Mouse (Mus musculus): ENCODE measurements around the gene 2410004B18Rik.
"Not testable (repeated sequence)": the region's sequence is repeated elsewhere in the genome, so short reads cannot be mapped to it uniquely, and the experiment has no call there.

Gene 2410004B18Rik

DNA sequence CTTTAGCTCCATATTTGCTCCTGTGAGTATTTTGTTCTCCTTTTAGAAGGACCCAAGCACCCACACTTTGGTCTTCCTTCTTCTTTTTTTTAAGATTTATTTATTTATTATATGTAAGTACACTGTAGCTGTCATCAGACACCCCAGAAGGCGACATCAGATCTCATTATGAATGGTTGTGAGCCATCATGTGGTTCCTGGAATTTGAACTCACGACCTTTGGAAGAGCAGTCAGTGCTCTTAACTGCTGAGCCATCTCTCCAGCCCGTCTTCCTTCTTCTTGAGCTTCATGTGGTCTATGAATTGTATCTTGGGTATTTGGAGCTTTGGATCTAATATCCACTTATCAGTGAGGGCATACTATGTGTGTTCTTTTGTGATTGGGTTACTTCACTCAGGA, 27.8 kb downstream of the 2410004B18Rik start:
- not testable (repeated sequence) for DNase-seq (ENCODE audit: low spot score)

DNA sequence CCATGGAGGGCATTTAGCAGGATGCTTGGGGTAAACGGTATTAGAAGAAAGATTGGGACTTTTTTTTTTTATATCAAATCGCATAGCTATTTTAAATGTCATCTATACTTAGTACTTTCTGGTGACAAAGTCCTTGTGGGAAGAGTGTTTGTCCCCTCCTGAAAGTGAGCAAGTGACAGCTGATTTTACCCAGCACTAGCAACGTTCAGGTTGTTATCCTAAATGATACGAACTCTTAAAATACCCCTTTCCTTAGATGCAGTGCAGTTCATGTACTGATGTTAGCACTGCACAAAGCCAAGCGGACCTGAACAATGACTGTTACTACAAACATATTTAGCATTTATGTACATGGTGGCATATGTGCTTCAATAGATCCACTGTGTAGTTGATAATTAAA, 29.0 kb downstream of the 2410004B18Rik start:
- no peak for DNase-seq (ENCODE audit: low spot score)

DNA sequence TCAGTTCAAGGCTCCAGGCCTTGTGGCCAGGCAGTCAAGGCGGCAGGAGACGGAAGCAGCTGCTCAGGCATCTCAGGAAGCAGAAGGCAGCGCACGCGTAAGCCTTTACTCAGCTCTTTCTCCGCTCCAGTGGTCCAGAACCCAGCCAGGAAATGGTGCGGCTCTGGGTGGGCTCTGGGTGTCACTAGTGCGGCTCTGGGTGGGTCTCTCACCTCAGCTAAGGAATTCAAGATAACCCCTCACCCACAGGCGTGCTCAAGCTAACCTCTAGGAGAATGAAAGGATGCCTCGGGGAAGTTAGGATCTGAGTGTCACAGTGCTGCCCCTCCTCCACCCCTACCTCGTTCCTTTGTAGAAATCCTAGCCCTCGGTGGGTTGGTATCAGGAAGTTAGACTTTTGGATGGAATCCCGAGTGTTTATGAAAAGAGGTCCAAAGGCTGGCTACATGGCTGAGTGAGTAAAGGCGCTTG, 31.3 kb downstream of the 2410004B18Rik start:
- DNase-seq (ENCODE audit: low spot score), result no peak

DNA sequence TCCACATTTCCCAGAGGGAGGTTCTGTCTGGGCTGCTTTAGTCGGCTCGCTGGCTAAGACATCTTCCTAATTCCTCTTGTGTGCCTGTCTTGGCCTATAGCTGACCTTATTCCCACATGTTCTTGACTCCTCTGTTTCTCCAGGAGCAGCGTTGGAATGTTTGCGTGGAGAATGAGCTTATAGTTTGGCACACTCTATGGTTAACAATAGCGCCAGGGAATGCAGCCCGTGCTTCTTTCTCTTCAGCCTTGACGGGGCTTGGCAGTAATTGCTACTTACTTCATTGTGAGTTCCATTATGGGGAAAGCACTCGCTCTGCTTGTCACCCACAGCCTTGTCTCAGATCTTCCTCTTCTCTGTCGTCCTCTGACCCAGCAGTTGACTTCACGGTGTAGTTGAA, 33.7 kb downstream of the 2410004B18Rik start:
- DNase-seq (ENCODE audit: low spot score), result no peak

DNA sequence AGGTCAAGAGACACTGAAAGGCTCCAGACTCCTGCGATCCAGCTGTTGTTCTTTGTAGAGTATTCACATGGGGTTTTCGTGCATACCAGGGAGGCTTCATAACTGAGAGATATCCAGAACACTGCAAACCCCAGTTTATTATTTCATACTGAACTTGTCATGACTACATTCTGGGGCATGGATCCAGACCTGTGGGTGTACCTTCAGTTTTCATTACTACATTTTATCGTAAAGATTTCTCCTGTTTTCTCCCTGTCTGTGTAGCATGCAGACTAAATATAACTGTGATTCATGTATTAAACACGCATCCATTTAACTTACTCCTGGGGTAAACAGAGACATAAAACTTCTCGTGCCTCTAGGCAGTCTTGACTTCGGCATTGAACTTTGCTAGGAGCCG, 37.2 kb downstream of the 2410004B18Rik start:
- DNase-seq (ENCODE audit: low spot score), result no peak

DNA sequence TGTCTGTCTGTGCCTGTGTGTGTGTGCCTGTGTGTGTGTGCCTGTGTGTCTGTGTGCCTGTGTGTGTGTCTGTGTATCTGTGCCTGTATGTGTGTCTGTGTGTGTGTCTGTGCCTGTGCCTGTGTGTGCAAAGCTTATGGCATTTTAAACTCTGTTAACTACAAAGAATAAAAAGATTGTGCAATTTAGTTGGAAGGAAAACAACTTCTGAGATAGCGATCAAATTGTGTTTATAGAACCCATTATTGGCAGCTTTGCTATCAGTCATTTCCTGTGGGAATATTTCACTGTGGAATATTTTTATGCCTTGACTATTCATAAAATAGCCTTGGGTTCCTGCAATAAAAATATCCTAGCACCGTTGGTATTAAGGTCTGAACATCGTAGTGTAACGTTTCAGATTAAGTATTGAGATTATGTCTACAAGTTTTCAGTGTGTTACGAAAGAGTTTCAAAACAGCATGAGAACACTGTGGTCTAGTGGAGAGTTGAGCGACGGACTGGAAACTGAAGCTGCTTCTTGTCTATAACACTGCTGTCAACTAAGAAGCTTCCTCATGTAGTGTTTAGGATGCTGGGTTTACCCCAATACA, 47.6 kb downstream of the 2410004B18Rik start:
- DNase-seq (ENCODE audit: low spot score), result no peak

DNA sequence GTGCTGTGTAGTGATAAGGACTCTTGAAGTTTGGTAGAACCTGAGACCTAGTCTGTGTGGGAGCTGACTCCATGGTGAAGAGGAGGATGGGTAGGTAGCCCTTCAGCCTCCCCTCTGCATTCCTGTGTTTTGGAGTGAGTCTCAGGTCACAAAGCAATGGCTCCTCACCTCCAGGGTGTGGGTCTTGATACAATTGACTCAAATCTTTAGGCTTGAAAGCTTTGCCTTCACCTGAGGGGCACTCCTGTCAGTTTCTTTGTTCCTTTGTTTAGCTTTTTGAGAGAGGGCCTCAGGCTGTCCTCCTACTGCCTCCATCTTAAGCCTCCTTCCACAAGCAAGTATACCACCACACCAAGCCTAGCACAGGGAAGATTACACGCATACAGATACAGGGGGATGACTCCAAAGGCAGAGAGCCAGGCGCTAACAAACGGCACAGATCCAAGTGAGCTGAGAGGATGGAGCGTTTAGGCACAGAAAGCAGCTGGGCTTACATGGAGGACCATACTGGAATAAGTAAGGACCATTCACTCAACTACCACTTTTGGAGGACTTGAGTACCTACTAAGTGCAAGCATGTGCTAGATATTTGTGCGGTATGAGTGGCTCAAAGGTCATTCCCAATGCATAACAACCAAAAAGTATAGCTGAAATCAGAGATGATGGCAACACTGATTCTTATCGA, 48.6 kb downstream of the 2410004B18Rik start:
- DNase-seq (ENCODE audit: low spot score), result no peak

DNA sequence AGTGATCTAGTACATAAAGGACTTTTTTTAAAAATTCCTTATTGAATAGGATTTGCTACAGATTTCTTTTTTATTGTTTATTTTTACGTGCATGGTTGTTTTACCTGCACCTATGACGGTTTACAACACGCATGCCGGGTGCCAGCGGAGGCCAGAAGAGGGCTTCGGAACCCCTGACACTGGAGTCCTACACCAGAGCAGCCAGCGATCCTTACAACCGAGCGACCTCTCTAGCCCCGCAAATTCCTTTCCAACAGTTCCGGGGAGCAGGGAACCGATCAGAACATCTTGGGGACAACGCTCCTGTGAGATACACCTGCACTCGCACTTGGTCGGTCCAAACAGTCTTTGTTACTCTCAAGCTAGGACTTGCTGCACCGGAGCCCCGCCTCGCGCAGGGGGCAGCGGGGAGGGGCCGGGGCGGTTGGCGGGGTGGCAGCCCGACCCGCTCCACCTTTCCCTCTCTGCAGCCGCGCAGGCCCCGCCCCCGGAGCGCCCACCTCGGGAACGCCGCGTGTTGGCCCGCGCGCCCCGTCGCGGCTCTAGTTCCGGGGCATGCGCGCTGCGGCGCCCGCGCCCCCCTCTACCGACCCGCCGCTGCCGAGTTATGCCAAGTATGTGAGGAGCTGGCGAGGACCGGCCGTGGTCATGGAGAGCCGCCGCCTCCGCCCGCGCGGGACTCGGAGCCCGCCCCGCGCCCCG, 49.6 kb downstream of the 2410004B18Rik start, which contains the start of gene Syde2:
Syde2 (plus strand) TSS at position 603 of the 702 bp plus-strand sequence.
- DNase-seq (ENCODE audit: low spot score), result peak; percentile 82

DNA sequence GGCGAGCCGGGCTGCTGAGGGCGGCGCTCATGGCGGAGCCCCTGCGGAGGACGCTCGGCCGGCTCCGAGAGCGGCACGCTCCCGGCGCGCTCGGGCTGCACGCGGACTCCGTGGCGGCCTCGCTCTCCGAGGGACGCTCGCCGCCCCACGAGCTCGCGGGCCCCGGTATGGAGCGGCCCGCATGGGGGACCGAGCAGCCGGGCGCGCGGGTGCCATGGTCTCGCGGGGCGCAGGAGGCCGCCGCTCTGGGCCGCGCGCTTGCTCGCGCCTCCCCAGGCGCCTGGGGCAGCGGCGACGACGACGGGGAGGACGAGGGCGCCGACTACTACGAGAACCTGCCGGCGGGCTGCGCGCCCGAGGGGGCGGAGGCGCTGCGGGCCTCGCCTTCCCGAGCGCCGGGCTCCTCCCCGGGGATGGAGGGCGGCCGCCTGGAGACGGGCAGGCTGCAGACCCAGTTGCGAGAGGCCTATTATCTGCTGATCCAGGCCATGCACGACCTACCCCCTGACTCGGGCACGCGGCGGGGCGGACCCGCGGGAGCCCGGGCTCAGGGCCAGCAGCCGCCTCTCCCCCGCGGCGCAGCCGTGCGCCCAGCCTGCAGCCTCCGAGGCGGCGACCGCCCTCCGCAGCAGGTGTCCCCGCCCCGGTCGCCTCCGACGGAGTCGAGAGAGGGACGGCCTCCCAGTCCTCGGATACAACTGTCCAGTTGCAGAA, 50.3 kb downstream of the 2410004B18Rik start:
- DNase-seq (ENCODE audit: low spot score), result peak; percentile 79

DNA sequence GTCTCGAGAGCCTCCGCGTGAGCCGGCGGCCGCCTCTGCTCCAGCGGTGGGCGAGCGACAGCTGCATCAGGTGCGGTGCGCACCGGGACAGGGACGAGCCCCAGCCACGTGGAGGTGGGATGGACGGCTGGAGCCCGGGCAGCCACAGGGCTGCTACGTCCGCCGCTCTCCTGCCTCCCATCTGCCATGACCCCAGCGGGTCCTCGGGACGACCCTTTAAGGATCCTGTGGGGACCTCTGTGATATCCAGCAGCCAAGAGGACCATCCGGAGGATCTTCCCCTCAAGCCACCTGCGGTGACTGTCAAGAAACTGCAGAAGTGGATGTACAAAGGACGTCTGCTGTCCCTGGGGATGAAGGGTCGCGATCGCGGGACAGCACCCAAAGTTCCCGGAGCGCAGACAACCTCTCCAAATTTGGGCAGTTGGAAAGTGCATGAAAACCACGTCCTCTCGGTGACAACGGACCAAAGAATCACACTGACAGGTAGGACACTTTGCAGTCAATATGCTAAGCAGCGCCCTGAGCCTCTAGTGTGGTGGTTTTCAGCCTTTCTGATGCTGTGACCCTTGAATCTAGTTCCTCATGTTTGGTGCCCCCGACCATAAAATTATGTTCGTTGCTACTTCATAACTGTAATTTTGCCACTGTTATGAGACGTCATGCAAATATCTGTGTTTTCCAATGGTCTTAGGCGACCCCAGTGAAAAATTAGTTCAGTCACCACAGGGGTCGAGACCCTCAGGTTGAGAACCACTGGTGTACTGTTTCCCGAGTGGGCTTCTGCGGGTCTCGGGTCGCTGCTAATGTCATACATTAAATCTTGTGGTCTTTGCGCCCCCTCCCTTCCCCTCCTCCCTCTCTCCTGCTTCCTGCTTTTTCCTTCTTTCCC, 51.1 kb downstream of the 2410004B18Rik start:
- no peak for DNase-seq (ENCODE audit: low spot score)

DNA sequence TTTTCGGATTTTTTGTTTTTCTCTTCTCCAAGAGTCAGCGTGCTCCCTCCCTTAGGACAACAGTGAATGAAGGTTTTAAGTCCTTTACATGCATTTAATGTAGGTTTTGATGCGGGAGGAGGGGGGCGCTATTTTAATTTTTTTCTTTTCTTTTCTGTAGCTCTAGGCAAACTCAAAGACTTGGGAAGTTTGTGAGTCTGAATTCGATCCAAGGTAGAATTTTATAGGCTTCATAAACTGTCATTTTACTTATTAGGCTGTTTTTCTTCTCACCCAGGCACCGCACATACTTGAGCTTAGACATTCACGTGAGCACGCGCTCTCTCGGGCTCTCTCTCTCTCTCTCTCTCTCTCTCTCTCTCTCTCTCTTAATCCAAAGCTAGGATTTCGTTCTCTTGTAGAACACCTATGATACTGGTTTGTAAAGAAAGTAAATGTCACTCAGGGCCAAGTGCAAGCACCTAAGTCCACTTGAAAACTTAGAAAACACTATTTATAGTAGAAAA, 51.8 kb downstream of the 2410004B18Rik start:
- DNase-seq (ENCODE audit: low spot score), result no peak

DNA sequence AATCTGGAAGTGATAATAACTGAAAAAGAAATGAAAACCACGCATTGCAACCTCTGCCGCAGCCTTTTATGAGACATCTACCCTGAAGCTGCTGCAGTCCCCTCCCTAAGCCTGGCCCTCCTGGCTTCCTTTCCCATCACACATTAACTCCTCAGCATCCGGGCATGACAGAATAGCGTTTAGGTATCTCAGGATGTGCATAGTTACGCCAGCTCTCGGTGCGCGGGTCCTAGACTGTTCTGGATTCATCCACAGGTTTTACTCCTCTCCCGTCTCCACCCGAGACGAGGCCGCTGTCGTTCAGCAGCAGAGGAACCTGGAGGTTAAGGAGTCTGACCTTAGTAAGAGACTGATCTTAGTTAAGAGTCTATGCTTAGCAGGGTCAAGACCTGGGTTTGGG, 53.3 kb downstream of the 2410004B18Rik start:
- DNase-seq (ENCODE audit: low spot score), result no peak

DNA sequence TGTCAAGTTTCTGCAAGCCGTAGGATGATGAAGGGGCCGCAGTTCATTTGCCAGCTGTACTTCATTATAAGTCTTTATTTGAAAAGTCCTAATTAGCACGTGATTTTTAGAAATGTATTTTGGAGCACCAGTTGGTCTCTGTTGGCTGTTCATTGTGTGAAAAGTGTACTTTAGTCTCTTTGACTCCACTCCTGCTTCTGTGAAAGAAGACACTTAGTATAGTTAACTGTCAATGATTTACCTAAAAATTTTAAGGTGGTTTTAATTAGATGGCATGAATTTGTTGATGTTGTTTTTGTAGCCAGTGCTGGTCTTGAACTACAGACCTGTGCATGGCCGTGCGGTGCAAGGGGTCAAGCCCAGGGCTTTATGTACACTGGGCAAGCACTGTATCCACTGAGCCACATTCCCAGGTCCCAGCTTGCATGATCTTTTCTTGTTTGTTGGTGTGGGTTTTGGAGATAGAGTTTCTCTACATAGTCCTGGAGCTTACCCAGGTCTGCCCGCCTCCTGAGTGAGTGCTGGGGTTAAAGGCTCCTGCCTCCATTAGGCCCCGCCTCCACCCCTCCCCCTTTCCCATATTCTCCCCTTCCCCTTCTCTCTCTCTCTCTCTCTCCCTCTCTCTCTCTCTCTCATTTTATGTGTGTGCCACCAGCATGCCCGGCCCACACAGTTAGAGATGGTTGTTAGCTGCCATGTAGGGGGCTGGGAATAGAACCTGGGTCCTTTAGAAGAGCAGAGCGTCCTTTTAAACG, 54.3 kb downstream of the 2410004B18Rik start:
- no peak for DNase-seq (ENCODE audit: low spot score)

DNA sequence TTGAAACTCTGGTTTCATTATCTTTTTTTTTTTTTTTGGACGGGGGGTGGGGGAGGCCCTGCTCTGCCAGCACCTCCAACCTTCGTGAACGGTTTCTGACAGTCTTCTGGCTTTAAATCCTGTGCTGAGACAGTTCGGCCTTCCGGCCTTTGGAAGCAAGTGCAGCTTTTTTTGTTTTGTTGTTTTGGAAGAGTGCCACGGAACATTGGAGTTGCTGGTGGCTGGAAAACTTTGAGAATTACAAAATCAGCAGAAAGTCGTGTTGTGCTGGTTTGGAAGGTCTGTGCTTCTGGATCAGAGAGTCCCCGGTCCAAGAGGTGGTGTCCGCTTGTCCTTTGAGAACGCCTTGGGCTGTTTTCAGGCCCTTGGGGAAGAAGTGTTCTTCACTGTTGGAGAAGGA, 55.0 kb downstream of the 2410004B18Rik start:
- peak; percentile 29 for DNase-seq (ENCODE audit: low spot score)

DNA sequence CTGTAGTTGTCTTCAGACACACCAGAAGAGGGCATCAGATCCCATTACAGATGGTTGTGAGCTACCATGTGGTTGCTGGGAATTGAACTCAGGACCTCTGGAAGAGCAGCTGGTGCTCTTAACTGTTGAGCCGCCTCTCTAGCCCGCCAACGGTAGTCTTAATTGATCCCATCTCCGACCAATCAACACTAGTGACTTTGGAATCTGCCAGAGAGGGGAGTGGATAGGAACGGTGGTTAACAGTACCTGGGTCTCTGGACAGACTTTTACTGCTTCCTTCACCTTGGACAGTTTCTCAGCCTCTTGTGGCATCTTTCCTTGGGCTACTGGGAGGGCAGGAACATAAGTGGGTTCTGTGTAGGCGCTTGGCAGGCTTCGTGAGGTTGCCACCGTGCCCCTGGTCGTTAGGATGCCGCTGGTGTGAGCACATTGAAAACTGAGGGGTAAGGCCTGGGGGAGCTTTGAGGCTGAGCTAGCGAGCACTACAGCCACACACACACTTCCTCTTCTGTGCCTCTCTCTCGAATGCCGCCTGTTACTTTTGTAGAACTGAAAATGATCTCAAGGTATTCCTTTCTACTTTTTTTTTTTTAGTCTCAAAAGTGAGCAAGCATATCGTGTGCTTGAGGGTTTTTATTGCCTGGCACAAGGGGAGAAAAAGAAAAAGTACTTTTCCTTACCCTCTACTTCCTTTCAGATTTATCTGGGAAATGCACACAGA, 55.8 kb downstream of the 2410004B18Rik start:
- DNase-seq (ENCODE audit: low spot score), result no peak

Data from ovary, postnatal 14 days (tissue).